Mouse (Mus musculus): ENCODE results near the gene Orai2.

DNA sequence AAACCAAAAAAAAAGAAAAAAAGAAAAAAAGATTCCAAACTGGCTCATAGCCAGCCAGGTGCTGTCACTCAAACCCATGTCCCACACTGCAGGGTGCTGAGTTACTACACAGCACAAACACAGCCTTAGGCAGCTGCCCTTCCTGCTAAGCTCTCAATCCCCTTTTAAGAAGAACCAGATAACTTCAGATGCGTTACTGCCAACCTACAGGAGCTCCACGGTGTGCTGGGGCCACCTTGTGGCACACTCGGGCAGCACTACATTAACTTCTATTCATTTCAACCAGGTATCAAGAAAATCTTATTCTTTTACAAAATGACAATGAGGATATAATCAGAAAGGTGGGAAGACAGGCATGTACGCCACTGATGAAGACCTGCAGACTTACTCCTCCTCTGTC lies 16.2 kb upstream of the Orai2 start:
- TF ChIP-seq CTCF (IDR thresholded peaks at IDR 0.05; ENCODE audit: control insufficient read depth, insufficient read depth, low read length): peak; percentile 95
- no peak for TF ChIP-seq POLR2A (IDR thresholded peaks at IDR 0.05; ENCODE audit: borderline replicate concordance, control insufficient read depth, low read depth, low read length)
